Mouse (Mus musculus) right cerebral cortex, adult 18-20 months (tissue): ENCODE measurements around the gene Cacna1c.
A peak's percentile ranks its signal among the peaks of the same experiment; 100 is the strongest.

Experiments
- DNase-seq: peaks from one replicate; pipeline ENCODE4 v3.0.0; 2022; ENCODE audit warnings: mixed read lengths

Cacna1c gene

DNA sequence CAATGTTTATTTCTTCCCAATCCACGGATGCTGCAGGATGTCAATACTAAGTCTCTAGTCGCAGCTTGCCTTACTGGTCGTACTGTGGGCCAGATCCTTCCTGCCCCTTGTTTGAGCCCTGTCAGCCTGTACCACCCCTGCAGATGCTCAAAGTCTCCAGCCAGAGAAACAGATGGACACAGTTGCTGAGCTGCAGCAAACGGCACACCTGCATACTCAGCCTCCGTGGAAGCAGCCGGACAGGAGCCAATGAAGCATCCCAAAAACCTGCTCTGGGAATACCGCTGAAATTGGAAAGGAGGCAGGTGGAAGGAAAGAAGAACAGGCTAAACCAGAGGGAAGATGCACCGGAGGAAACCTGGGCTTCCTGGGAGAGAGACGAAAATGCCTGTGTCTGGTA is 243.8 kb downstream of the Cacna1c start:
- DNase-seq, result no peak

DNA sequence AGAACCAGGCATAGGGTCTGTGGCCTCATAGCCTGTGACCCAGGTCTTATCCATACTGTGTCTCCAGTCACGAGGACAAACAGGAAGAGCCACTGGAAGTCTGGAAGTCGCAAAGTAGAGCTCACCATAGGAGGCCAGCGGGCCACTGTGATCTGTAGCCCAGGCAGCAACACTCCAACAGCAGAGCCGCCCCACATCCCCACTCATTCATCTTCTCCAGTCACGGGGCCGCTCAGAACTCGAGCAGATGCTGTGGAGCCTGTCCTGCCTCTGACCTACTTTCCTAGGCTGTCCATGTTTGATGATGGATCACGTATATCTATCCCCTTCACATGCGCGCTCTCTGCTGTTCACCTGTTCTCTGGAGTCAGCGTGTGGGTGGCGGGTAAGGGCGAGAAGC is 246.0 kb downstream of the Cacna1c start:
- DNase-seq, result peak; percentile 41

DNA sequence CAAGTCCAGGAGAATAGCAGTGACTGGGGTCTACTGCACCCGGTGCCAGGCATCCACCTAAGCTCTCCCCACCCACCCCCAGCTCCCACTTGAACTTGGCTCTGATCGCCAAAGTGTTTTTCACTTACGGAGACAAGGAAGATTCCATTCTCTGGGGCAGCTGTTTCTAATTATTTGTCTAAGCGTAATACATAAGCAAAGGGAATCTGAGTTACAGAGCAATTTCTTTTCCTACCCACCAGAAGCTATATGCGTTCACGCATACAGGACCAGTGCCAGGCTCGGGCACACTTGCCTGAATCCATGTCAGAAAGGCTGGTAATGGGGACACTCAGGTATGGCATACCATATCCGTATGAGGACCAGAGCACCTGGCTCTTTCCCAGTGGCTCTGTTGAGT is 248.9 kb downstream of the Cacna1c start:
- DNase-seq, result no peak

DNA sequence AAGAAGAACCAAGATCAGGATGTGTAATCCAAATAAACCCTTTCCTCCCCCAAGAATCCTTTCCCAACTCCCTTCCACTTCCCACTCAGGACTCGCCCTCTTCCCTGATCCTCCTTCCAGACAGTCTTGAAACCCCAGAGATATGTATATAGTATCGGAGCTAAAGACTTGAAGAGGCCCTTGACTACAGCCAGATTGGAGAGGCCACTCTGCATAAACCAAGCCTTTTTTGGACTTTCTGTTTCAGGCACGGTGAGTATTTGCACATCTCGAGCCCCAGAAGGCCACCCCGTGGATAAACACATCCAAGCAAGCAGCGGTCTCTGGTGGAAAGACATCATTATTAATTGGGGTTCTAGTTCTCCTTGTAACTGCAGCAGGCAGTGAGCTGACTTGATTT is 249.6 kb downstream of the Cacna1c start:
- no peak for DNase-seq

DNA sequence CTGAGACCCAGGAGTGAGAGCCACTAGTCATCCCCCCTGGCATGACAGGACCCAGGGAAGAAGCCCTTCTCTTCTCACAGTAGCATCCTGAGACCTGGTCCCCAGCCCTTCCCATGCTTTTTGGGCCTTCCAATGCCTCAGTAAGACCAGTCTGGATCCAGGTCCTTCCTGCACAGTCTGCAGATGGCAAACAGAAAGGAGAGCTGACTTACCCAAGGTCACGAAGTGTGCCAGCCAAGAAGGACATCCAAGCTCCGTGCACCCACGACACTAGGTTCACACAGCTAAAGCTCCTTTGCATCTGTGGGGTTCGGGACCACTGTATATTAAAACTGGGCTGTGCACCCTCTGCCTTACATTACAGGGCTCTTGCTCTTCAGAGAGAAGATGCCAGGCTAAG is 252.1 kb downstream of the Cacna1c start:
- DNase-seq, result no peak

DNA sequence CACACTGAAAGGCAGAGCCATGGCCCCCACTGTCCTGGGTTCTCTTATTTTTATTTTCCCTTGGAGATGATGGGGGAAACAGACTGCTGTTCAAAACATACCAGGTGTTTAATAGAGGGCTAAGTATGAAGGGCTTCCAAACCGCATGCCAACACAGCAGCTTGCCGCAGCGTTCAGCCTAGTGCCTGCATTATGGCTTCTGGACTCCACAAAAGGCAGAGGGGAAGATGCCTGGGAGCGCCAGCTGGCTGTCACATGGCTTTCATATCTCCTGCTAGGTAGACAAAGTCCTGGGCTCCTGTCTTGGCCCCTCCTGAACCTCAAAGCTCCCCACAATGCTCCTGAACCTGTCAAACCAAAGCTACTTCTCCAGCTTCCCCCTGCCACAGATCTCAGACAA is 254.4 kb downstream of the Cacna1c start:
- DNase-seq, result no peak

DNA sequence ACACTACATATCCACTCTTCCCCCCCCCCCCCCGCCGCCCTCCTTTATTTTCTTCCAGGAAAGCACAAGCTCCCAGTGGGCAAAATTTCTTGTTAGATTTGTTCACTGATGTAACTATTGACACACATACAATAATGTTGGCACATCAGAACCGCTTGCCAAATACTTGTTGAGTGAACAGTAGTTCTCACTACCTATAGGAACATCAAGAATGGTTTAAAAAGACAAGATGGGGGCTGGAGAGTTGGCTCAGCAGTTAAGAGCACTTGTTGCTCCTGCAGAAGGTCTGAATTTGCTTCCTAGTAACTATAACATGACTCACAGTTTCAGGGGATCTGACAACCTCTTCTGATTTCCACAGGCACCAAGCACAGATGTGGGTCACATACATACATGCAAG is 255.2 kb downstream of the Cacna1c start:
- DNase-seq, result no peak

DNA sequence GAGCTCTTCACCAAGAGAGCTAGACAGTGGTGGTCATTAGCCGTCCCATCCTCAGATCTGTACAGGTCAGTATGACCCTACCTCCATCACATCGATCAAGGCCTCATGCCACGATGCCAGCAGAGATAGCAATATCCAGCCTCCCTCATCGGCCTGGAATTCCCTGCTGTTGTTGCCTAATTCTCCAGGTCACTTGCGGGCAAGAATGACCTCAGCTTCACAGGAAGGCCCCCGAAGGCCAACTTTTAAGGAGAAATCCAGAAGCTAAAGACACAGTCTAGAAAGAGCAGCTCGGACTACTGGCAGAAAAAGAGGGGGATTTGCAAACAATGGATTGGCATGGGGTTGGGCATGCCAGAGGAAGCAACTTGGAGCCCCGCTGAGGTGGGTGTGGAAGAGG is 256.6 kb downstream of the Cacna1c start:
- DNase-seq, result no peak

DNA sequence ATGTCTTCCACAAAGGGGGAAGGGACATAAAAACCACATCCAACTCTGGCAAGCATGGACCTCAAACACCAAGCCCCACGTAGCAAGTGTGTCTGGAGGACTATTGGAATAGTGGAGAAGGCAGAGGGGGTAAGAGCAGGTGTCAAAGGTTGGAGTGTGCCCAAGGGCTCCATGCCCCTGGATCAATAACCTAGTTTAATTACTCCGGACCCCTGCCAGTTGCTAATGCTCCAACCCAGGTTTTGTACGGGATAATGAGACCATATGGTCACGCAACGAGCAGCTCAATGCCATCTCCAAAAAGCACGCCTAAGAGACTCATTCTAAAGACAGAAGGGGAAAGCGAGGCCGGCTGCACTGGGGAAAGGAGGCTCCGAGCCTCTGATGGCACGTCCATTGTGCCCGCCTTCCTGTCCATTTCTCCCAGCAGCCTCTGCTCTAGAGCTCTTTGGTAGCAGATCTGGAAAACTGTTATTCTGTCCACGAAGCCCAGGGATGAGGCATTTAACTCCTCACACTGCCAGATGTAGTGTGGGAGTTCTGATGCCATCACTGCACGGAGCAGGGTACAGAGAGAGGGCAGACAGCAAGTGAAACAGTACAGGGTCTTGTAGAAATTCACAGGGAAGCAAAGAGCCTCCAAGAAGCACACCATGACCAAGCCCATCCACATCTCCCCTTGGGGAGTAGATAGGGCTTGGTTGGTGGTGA is 257.7 kb downstream of the Cacna1c start:
- peak; percentile 69 for DNase-seq

DNA sequence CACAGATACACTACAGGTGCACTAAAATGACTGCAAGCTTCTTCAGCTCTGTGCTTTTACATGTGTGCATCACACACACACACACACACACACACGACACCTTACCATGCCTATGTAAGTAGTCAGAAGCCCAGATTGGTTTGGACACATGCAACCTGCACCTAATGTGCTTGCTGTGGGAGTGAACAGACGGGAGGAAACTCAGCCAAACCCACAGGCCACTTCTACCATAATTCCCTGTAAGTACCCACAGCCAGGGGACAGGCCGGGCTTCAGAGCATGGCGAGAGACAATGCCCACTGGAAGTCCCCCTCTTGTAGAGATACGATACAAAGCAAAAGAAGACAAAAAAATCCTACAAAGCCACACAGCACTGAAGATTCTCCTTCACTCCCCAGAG is 258.7 kb downstream of the Cacna1c start:
- no peak for DNase-seq

DNA sequence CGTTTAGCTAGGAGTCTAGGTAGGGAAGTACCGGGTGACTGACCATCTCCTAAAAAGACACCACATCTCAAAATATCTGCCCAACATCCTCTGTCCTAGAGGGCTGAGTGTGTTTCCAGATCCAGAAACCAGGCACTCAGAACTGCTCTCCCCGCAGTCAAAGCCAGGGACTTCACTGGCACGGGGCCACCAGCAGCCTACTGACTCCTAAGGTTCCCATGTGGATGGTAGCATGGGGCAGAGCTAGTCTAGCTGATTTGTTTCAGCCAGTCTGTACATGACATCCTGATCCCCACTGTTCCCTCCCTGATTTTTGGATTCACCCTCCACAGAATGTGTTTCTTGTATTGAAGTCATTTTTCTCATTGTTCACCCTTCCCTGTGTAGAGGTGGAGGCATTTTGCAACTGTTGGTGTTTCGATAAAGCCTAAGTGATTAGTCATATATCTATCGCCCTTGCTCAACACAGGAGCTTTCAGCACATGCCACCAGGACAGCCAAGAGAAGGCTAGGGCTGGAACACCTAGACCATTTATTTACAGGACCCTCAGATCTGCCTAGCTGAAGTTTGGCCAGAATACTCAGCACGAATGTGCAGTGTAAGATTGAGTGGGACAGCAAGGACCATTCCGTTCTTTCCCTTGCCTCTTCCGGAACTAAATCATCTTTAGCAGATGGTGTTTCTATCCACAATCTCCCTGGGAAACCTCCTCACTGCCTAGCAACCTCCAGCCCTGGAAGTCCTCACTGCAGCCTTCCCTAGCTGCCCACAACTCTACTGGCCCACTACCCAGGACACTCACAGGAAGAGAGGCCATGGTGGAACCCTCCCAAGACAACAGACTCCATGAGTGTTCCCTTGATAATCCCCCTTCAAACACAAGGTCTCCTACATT is 260.4 kb downstream of the Cacna1c start:
- peak; percentile 46 for DNase-seq

DNA sequence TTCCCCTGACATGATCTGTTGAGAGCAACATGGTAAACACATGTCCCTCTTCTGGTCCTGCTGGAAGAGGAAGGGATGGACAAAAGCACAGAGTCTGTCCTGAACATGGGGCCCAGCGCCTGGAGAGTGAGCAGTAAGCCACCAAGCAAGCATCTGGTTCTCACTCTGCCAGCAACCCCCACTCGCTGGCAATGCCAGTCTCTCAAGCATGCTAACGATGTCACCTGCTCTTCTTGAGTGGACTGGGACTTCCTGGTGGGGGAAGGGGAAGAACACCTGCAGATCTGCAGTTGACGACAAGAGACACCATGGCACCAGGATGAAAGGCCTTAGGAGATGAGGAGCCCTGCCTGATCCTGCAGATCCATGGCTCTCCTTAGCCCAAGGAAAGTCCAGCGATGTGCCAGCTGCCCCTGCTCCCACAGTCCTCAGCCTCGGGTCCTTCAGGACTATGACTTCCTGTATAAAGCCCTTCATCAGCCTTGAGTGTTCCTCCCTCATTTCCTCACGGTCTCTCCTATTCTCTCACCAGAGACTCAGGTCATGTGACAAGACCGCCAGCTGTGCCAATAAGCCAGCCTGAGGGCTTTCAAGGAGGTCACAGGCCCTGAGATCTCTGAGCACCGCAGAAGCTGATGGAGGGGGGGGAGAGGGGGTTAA is 261.8 kb downstream of the Cacna1c start:
- DNase-seq, result no peak

DNA sequence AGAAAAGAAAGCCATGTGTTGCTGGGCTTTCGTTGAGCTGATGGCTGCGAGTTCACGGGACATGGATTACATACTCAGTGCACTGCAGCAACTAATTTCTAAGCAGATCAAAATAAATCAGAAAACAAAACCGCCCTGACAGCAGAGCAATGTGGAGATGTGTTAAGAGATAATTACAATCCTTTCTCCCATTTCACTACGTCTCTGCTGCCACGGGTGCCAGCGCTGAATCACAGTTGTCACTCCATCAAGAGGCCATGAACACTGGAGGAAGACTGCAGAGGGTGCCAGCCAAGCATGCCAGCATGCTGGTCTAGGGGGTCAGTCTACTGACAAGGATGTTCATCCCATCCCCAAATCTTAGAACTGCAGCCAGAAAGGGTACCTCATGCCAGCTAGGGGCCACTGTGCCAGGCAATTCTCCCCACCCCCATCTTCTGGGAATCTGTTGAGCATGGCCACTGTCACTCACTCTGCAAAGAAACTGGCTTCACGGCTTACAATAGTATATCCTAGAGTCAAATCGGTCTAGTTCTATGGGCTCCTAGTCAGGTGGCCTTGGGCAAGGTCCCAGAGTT is 263.1 kb downstream of the Cacna1c start:
- peak; percentile 35 for DNase-seq

DNA sequence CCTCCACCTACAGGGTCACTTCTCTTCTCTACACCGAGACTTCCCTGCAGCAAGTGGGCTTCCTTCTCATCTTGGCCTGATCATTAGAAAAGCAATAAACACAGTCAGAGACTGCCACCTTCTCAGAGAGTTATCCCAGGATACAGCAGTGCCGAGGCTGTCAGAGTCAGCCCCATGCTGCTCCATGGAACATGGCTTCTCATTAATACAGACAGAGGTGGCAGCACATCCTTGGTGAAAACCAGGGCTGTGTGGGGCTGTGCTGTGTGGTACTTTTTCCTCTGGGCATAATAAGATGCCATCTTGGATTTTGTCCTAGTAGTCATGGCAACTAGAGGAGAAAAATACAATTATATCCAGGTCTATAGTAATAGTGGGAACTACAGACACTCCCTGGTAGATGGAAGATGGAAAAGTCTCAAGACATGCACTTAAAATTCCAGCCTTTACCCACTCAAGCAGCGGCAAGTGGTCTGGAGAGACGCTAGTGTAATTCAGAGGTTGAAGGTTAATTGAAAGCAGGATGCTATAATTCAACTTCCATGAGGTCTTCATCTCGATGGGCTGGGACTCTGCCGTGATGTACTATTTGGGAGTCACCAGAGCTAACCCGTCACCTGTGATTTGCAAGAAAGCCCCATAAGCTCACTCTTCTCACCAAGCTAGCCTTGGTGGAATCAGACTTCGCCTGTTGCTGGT is 264.1 kb downstream of the Cacna1c start:
- no peak for DNase-seq

DNA sequence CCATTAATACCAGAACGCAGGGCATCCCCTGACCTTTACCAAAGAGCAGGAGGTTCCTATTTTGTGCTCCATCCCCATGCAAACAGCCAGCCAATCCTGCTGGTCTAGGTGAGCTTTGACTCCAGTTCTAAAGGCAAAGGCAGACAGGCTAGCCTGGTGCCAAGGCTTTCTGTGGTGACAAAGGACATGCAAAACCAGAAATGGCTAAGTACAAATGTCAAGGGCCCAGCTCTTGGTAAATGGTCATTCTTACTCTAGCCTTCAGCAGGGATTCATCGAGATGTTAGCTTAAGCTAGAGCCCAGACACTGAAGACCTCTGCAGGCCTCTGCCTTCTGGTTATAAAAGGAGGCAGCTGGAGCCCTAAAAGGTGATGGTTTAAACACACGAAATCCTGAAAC is 269.5 kb downstream of the Cacna1c start:
- no peak for DNase-seq

DNA sequence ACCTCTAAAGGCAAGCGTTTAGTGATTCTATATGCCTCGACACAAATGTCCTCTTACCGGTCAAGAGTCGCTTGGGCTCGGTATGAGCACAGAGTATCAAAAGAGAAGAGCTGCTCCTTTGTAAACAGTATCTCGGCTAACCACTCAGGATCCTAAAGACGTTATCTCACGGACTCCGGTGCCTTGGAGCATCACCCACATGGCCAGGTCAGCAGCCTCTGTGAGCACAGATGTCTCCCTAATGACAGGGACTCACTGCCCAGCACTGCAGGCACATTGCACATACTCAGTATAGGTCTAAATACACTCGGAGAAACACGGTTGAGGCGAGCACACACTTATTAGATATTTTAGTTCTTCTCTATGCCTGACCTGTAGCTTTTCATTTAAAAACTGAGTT is 271.8 kb downstream of the Cacna1c start:
- no peak for DNase-seq

DNA sequence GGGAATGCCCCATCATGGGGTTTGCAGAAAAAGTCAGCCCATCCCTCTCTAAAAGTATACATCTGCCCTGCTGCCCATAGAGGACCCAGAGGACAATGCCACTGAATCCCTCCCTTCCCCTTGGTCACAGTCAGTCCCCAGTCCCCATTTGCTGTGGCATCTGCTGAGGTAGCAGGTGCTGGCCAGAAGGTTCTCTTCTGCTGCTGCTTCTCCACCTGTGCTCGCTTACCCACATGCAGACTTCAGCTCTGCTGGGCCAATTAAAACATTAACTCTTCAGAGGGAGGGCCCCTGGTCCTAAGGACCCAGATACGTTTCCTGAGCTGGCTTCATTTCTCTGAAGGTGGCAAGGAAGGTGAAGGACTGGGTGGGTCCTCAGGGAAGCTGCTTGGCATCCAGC is 272.3 kb downstream of the Cacna1c start:
- no peak for DNase-seq

DNA sequence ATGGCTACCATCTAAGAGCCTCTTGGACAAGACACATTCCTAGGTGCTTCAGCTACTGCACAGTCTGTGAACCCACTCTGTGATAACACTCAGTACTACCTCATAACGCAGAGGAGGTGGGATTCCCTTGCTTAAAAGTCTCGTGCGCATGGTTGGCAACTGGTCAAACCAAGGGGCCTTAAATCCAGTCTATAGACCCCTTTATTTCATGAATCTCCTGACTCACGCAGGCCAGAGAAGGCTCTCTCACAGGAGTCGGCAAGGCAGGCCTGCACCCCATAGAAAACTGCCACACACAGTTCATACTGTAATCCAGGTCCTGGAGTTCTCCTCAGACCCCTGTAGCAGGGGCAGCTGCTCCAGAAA is 273.0 kb downstream of the Cacna1c start:
- no peak for DNase-seq

DNA sequence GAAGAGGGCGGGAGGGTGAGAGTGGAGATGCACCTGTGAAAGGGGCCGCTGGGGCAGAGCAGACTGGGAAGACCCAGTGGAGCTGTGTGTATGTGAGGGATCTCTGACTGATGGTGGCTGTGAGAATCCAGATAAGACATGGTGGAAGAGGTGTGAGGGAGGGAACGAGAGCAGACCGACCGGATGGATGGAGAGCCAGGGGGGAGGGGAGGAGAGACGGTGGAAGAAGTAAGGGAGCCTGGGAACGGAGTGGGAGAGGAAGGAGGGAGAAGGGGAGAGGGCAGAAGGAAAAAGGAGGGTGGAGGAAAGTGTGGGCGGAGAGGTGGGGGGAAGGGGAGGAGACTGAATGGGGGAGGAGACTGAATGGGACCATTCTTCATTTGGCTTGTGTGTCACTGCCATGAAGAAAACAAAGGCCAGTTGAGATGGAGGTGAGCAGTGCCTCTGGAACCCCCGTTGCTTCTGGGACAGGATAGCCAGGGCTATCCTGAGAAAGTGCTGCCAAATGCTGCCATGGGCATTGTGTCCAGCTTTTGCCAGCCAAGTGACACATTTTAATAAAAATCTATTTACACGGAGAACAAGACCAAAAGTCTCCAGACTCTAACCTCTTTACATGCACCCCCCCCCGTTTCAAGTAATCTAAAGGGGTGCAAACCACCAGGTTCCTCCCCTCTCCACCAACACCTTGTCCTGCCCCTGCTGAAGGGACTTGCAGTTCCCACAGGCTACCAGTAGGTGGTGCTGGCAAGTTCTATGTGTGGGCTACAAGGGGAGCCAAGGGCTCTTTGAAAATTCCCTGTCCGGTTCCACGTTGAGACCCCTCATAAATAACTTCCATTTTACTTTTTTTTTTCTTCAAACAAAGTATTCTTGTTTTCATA is 273.6 kb downstream of the Cacna1c start:
- DNase-seq, result peak; percentile 70

DNA sequence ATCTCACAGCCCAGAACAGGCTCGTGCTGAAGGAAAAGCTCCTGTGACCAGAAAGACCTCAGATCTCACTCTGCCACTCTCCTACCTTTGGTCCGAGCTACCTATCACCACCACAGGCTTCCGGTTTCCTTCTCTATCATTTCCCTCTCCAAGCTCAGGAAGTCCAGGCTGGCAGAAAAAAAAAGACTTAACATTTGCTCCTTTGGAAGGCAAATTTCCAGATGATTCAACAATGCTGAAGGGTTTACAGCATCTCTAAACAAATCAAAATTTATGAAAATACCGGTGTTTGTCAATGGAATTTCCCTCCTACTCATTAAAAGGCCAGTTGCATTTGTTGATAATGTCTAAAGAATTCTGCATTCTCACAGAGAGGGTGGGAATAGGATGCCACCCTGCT is 288.0 kb downstream of the Cacna1c start:
- no peak for DNase-seq

DNA sequence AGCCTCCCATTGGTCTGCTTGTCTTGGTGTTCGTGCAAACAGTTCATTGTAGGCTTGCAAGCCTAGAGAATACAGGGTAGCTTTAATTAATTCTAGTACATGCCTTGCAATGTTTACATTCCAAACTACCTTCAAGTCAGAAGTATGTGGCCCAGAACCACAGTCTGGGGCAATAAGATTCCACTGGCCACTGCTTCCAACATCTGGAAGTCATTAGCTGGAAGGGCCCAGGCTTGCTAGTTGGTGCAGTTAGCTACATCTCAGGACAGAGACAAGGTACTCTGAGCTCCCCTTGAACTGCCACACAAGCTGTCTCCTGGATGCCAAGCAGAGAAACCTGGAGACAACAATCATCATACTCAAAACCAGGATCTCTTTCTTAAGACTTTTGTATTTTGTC is 288.5 kb downstream of the Cacna1c start:
- DNase-seq, result no peak

DNA sequence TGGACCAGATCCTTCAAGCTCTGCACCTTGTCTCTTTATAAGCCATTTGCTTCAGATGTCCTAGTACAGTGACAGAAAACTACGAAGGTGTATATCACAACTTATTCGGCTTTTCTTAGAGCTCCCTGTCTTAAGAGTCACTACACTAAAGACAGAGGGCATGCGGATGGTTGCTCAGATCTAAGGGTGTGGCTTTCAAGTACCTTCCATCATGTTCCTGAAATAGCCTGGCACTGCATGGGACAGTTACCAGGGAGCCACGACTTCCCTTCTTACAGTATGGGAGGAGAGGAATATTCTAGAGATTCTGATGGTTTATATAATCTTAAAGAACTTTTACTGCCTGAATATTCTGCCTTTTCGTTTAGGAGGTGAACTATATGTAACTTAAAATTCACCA is 289.3 kb downstream of the Cacna1c start:
- DNase-seq, result no peak
